Mouse (Mus musculus) lung, adult 2 months (tissue): ENCODE data around the gene Kif26b.

Experiments
- CTCF ChIP-seq: fragments of 200-500 bp; IDR thresholded peaks from 2 replicates; pipeline ENCODE4 v1.5.1; 2011; ENCODE audit warnings: mild to moderate bottlenecking, low read length, control low read depth; ENCODE audit not compliant: insufficient read depth
- POLR2A ChIP-seq: fragments of 200-500 bp; IDR thresholded peaks from 2 replicates; pipeline ENCODE4 v1.6.1; 2011; ENCODE audit warnings: low read depth, mild to moderate bottlenecking, control low read depth, low read length, borderline replicate concordance; ENCODE audit errors: extremely low read depth

- TF ChIP-seq POLR2A (no peak), CTCF (no peak)
Measured at GRCm38 (mm10) chr1:178523152-178523551, 5.8 kb upstream of the Kif26b start.
